Mouse (Mus musculus) adrenal gland, postnatal 36 days (tissue): ENCODE measurements at regions not wholly inside any gene's neighbourhood (a gene's known extent, or its start where the extent isn't known, plus 50 kb on each side); places are given as distances from the start of the nearest gene placed in this dataset.
A peak's percentile ranks its signal among the peaks of the same experiment; 100 is the strongest.

Experiments
- DNase-seq, 2 experiments: peaks; one replicate each; pipeline ENCODE4 v3.0.0; 2021; ENCODE audit warnings: mixed read lengths in 1 of 2

- DNase-seq, result peak in 1 of 2 experiments; percentile 3
Observed at GRCm38 (mm10) chr11:48152219-48152618, 163.4 kb upstream of the Sgcd start.

- no peak for DNase-seq
Observed at GRCm38 (mm10) chr11:48133335-48133734, 144.6 kb upstream of the Sgcd start.

GRCm38 (mm10) chr11:48098063-48098462, 109.3 kb upstream of the Sgcd start:
- no peak for DNase-seq

DNA sequence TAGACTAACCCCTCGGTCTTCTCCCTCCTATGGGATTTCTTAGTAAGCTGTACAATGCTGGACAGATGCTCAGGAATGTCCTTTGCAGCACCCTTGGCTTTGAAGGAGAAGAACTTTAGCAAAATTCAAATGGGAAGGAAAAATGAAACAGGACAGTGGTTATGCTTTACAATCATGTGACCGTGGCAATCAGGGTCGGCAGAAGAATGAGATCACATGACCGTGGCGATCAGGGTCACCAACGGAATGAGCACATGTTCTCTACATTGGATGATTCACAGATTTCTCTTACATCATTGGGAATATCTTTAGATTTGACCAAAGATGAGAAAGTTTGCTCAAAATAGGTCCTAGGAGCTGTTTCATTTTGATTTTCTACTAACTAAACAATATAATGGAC, 108.7 kb upstream of the Sgcd start:
- no peak for DNase-seq

DNA sequence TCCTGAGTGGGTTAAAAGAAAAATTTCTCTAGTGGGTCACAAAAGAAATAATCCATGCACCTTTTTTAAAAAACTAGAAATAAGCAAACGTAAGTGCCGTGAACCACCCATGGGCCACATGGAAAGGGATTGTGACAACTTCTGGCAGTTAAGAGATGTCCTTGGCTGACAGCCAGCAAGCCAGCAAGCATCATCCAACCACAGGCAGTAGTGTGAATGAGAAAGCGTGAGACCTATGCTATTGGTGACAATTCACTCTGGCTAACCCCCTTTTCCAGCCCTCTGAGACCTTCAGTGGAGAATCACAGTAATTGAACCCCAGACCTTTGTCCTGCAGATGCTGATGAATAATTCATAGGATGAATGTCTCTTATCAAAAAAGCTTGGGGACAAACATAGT, 78.3 kb upstream of the Sgcd start:
- DNase-seq, result peak; percentile 69 to 73

DNA sequence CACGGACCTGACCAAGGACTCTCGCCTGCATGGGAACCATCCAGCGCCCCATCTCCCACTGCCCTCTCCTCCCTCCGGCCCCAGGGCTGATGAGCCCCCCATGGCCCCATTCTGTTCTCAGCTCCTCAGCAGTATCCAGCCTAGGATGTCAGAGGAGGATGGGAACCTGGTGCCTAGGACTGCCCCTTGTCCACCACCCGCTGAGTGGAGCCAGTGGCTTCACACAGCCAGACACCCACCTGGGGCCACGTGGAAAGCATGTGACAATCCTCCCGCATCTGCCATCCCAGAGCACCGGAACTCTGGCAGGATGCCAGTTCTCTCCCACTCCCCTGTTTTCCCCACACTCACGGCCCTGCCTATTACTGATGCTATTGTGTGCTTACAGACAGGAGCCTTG, 75.0 kb upstream of the Sgcd start:
- no peak for DNase-seq

- DNase-seq, result no peak
Observed at GRCm38 (mm10) chr11:48061501-48061900, 72.7 kb upstream of the Sgcd start.

- DNase-seq, result no peak
Observed at GRCm38 (mm10) chr11:48051156-48051866, 62.5 kb upstream of the Sgcd start.

DNA sequence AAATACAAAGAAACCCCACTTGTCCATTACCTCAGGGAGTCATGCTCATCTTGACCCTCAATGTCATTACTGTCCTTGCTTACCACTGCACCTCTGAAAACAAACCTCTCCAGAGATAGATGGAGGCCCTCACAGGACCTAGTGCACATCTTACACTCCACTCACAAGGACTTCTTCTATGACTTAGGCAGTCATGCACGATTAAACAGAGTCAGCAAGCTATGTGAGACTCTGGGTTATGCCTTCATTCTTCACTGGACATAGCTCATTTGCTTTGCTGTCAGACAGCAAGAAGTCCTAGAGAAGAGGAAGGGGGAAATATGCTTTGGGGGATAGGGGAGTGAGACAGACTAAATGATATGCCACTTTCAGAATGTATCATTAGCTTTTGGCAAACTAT, 59.5 kb upstream of the Sgcd start:
- DNase-seq, result no peak
